Mouse (Mus musculus): ENCODE results near the gene Cstf1.

- TF ChIP-seq POLR2A (IDR thresholded peaks at IDR 0.05; ENCODE audit: borderline replicate concordance, control insufficient read depth, low read depth, low read length) (no peak), CTCF (IDR thresholded peaks at IDR 0.05; ENCODE audit: control insufficient read depth, insufficient read depth, low read length) (no peak)
These were observed 33.8 kb downstream of the Cstf1 start for GRCm38 (mm10) chr2:172404239-172404638.

Measured in bone marrow, adult 2 months (tissue).